Mouse (Mus musculus): ENCODE data around the gene Tldc1. TPM values are rescaled to one million over a fixed set of nuclear protein-coding genes. Genes with fewer than 3 reads are reported as not detected.

Gene Tldc1
- polyA plus RNA-seq, 2 experiments = 1.3 to 2.7 TPM

DNA sequence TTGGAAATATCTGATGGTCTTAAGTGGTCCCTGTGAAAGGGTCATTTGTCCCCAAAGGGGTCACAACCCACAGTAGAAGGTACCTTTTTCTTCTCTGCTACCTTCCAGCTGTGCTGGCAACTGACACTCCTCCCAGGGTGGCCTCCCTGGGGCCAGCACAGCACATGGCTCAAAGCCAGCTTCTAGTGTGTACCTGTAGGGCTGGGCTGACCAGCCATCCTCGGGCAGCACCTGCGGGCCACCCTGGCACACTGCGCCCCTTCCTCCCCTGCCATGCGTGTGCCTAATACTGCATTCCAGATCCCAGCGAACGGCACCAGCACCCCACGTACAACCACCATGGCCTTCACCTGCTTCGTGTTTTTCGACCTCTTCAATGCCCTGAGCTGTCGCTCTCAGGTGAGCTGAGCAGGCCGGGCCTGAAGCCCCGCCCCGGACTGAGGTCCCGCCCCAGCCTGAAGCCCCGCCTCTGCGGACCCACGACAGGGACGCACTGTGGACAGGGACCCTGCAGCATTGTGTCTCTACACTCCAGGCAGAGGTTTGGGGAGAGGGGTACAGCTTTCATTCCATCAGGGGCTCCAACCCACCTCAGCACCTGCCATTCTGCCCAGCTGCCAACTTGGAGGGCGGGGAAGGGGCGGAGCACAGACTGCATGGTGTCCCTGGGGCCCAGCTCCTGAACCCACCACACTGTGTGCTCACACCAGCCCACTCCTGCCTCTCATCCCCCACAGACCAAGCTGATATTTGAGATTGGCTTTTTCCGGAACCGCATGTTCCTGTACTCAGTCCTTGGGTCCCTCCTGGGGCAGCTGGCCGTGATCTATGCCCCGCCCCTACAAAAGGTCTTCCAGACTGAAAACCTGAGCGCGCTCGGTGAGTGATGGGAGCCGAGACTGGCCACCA is 22.7 kb downstream of the Tldc1 start:
- 17% methylated on average over 28 of the region's 28 CpGs for WGBS (ENCODE audit: insufficient replicate concordance)
- Histone ChIP-seq H3K36me3 (replicated peaks; ENCODE audit: control insufficient read depth, insufficient read depth, low read depth) (no peaks in the 10 kb centered on the region), H3K27ac (no peak overlapping the region), H3K9me3 (ENCODE audit: control insufficient read depth, low read length) (no peaks in the 10 kb centered on the region), H3K4me3 (ENCODE audit: insufficient read depth in 1 of 2, low read depth in 2 of 2, low read length in 2 of 2) (peak overlapping the region in 1 of 2 experiments; percentile 17; a peak in 2 of 4 replicates), H3K4me2 (ENCODE audit: low read depth) (peak overlapping the region; percentile 50), H3K9ac (replicated peaks) (no peak overlapping the region), H3K4me1 (replicated peaks; ENCODE audit: control insufficient read depth in 2 of 2, insufficient read depth in 2 of 2, low read length in 1 of 2) (no peaks in the 10 kb centered on the region), H3K27me3 (ENCODE audit: control insufficient read depth, insufficient read depth, low read length) (no peaks in the 10 kb centered on the region)
- TF ChIP-seq EP300 (IDR thresholded peaks at IDR 0.05; ENCODE audit: low read depth) = no peak
- TF ChIP-seq CTCF (IDR thresholded peaks at IDR 0.05; ENCODE audit: low read depth) = no peak
- DNase-seq (ENCODE audit: low read depth in 3 of 3, low spot score in 3 of 3) (no peak), ATAC-seq (ENCODE audit: insufficient read depth) (peak; percentile 47)

DNA sequence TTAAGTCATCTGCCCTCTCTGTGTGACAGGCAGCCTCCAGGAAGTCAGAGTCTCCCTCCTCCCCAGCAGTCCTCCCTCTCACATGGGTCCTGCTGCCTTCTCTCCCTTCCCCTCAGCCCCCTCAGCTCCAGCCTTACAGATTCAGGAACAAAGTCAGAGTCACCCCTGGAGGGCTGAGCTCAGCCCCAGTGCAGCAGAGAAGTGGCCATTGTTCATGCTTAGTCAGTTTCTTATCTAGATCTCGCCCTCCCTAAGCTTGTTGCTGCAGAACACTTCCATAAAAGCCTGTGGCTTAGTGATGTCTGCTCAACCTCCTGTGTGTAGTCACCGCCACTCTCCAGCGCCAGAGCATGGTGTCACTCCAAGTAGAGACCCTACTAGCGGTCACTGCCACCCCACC is 33.6 kb downstream of the Tldc1 start:
- 34% methylated on average over 4 of the region's 4 CpGs for WGBS (ENCODE audit: insufficient replicate concordance)
- H3K27me3 ChIP-seq (ENCODE audit: control insufficient read depth, insufficient read depth, low read length) = no peaks in the 10 kb centered on the region
- no peaks in the 10 kb centered on the region for H3K36me3 ChIP-seq (replicated peaks; ENCODE audit: control insufficient read depth, insufficient read depth, low read depth)
- TF ChIP-seq CTCF (IDR thresholded peaks at IDR 0.05; ENCODE audit: low read depth) (no peak), EP300 (IDR thresholded peaks at IDR 0.05; ENCODE audit: low read depth) (no peak)
- DNase-seq (ENCODE audit: low read depth in 3 of 3, low spot score in 3 of 3) = no peak
- no peak for ATAC-seq (ENCODE audit: insufficient read depth)
- H3K4me2 ChIP-seq (ENCODE audit: low read depth) = no peak overlapping the region
- H3K9ac ChIP-seq (replicated peaks) = no peak overlapping the region
- H3K4me3 ChIP-seq (ENCODE audit: insufficient read depth in 1 of 2, low read depth in 2 of 2, low read length in 2 of 2) = no peak overlapping the region
- H3K27ac ChIP-seq = no peak overlapping the region
- no peaks in the 10 kb centered on the region for H3K9me3 ChIP-seq (ENCODE audit: control insufficient read depth, low read length)
- no peaks in the 10 kb centered on the region for H3K4me1 ChIP-seq (replicated peaks; ENCODE audit: control insufficient read depth in 2 of 2, insufficient read depth in 2 of 2, low read length in 1 of 2)

DNA sequence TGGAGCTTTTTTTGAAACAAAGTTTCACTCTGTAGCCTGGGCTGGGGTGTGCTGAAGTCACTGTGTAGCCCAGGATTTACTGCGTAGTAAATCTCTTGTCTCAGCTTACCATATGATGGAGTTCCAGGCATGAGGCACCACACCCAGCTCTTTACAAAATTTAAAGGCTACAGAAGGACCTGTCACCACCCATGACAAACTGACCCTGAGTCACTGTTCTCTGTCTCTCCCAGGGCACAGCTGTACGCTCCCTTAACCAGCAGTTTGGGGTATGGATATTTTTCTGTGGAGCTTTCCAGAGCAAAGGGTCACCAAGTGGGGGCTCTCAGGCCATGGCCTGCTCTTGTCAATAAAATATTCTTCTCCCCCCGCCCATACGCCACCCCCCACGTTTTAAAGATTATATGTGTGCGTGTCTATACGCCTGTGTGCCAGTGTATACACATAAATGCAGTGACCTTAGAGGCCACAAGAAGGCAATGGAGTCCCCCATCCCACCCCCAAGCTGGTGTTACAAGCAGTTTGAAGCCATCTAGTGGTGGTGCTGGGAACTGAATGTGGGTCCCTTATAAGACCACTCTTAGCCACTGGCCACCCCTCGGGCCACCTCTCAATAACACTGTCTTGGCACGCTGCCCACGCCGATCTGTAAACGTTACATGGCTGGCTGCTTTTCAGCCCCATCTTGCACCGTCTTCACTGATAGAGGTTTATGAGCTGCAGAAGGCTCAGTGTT is 34.8 kb downstream of the Tldc1 start:
- DNase-seq (ENCODE audit: low read depth in 3 of 3, low spot score in 3 of 3) (peak in 2 of 3 experiments; percentile 17 to 24), ATAC-seq (ENCODE audit: insufficient read depth) (no peak)
- TF ChIP-seq CTCF (IDR thresholded peaks at IDR 0.05; ENCODE audit: low read depth) = peak; percentile 78
- TF ChIP-seq EP300 (IDR thresholded peaks at IDR 0.05; ENCODE audit: low read depth) = no peak
- Histone ChIP-seq H3K4me1 (replicated peaks; ENCODE audit: control insufficient read depth in 2 of 2, insufficient read depth in 2 of 2, low read length in 1 of 2) (peaks cover 0 to 4% of the 10 kb centered on the region in 2 experiments; a peak in 2 of 4 replicates), H3K4me2 (ENCODE audit: low read depth) (no peak overlapping the region), H3K9ac (replicated peaks) (no peak overlapping the region), H3K27ac (no peak overlapping the region), H3K27me3 (ENCODE audit: control insufficient read depth, insufficient read depth, low read length) (no peaks in the 10 kb centered on the region), H3K36me3 (replicated peaks; ENCODE audit: control insufficient read depth, insufficient read depth, low read depth) (no peaks in the 10 kb centered on the region), H3K9me3 (ENCODE audit: control insufficient read depth, low read length) (no peaks in the 10 kb centered on the region), H3K4me3 (ENCODE audit: insufficient read depth in 1 of 2, low read depth in 2 of 2, low read length in 2 of 2) (no peak overlapping the region)
- WGBS (ENCODE audit: insufficient replicate concordance) = 55% methylated on average over 13 of the region's 13 CpGs

DNA sequence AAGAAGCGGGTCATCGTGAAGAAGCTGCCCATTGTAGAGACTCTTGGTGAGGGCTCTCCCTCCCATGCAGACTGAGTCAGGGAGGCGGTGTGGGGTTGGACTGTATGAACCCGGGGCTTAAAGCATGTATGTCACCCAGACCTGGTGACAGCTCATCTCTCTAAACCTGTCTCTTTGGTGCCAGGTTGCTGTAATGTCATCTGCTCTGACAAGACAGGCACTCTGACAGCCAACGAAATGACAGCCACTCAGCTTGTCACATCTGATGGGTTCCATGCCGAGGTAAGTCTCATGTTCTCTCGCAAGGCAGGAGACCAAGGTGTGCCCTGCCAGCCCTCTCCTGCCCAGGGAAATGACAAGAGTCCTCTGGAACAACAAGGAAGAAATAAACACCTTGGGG is 35.8 kb downstream of the Tldc1 start:
- no peak for TF ChIP-seq EP300 (IDR thresholded peaks at IDR 0.05; ENCODE audit: low read depth)
- no peak for TF ChIP-seq CTCF (IDR thresholded peaks at IDR 0.05; ENCODE audit: low read depth)
- Histone ChIP-seq H3K9ac (replicated peaks) (no peak overlapping the region), H3K27me3 (ENCODE audit: control insufficient read depth, insufficient read depth, low read length) (no peaks in the 10 kb centered on the region), H3K4me2 (ENCODE audit: low read depth) (no peak overlapping the region), H3K4me1 (replicated peaks; ENCODE audit: control insufficient read depth in 2 of 2, insufficient read depth in 2 of 2, low read length in 1 of 2) (peaks cover 0 to 4% of the 10 kb centered on the region in 2 experiments; a peak in 2 of 4 replicates), H3K9me3 (ENCODE audit: control insufficient read depth, low read length) (no peaks in the 10 kb centered on the region), H3K27ac (no peak overlapping the region), H3K36me3 (replicated peaks; ENCODE audit: control insufficient read depth, insufficient read depth, low read depth) (no peaks in the 10 kb centered on the region), H3K4me3 (ENCODE audit: insufficient read depth in 1 of 2, low read depth in 2 of 2, low read length in 2 of 2) (no peak overlapping the region)
- ATAC-seq (ENCODE audit: insufficient read depth) (no peak), DNase-seq (ENCODE audit: low read depth in 3 of 3, low spot score in 3 of 3) (no peak)
- WGBS (ENCODE audit: insufficient replicate concordance) = 62% methylated on average over 7 of the region's 7 CpGs

DNA sequence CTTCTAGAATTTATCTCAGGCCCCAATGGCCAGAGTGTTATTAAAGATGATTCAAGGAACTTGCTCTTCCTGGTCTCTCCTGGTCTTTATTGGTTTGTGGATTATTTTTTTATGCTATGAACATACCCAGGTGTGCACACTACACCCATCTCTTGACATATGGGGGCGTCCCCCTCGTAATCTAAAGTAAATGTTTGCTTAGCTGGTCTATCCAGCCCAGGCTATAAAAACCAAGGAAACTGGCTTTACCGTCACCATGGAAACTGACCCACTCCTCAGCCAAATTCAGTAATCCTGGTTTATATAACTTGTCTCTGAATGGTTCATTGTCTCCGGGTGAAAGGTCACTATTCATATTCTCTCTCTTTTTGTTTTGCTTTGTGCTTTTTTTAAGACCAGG is 37.6 kb downstream of the Tldc1 start:
- DNase-seq (ENCODE audit: low read depth in 3 of 3, low spot score in 3 of 3) (no peak), ATAC-seq (ENCODE audit: insufficient read depth) (no peak)
- Histone ChIP-seq H3K36me3 (replicated peaks; ENCODE audit: control insufficient read depth, insufficient read depth, low read depth) (no peaks in the 10 kb centered on the region), H3K4me1 (replicated peaks; ENCODE audit: control insufficient read depth in 2 of 2, insufficient read depth in 2 of 2, low read length in 1 of 2) (peaks cover 0 to 4% of the 10 kb centered on the region in 2 experiments; a peak in 2 of 4 replicates), H3K4me3 (ENCODE audit: insufficient read depth in 1 of 2, low read depth in 2 of 2, low read length in 2 of 2) (no peak overlapping the region), H3K9me3 (ENCODE audit: control insufficient read depth, low read length) (no peaks in the 10 kb centered on the region), H3K27ac (no peak overlapping the region), H3K4me2 (ENCODE audit: low read depth) (no peak overlapping the region), H3K9ac (replicated peaks) (no peak overlapping the region), H3K27me3 (ENCODE audit: control insufficient read depth, insufficient read depth, low read length) (no peaks in the 10 kb centered on the region)
- TF ChIP-seq CTCF (IDR thresholded peaks at IDR 0.05; ENCODE audit: low read depth) (no peak), EP300 (IDR thresholded peaks at IDR 0.05; ENCODE audit: low read depth) (no peak)
- 62% methylated on average over 4 of the region's 4 CpGs for WGBS (ENCODE audit: insufficient replicate concordance)

Data from liver, embryonic 14.5 days (tissue).